Mouse (Mus musculus): Measurements from ENCODE around the gene Ncbp3. TPM values are rescaled to one million over a fixed set of nuclear protein-coding genes. Genes with fewer than 3 reads are reported as not detected.

Ncbp3 gene
- polyA plus RNA-seq, 1 experiment from 2014 or later: 3.4 TPM

- Histone ChIP-seq H3K4me3 (ENCODE audit: low read depth, low read length) (no peak overlapping the region), H3K4me2 (replicated peaks; ENCODE audit: low read depth) (no peak overlapping the region), H3K36me3 (ENCODE audit: control insufficient read depth, insufficient read depth) (peaks cover 50% of the 10 kb centered on the region), H3K9ac (ENCODE audit: low read depth, low read length) (no peak overlapping the region), H3K9me3 (ENCODE audit: control insufficient read depth) (no peaks in the 10 kb centered on the region), H3K27ac (ENCODE audit: low read depth, low read length) (no peak overlapping the region), H3K4me1 (replicated peaks; ENCODE audit: control insufficient read depth, insufficient read depth, low read length) (no peaks in the 10 kb centered on the region), H3K27me3 (replicated peaks; ENCODE audit: control insufficient read depth, insufficient read depth, low read length) (no peaks in the 10 kb centered on the region)
- no peak for TF ChIP-seq CTCF (IDR thresholded peaks at IDR 0.05; ENCODE audit: low read depth)
- no peak for ATAC-seq
- 86% methylated on average over 1 of the region's 1 CpGs for WGBS
Observed at GRCm38 (mm10) chr11:73052795-73053194, 5.2 kb downstream of the Ncbp3 start.

DNA sequence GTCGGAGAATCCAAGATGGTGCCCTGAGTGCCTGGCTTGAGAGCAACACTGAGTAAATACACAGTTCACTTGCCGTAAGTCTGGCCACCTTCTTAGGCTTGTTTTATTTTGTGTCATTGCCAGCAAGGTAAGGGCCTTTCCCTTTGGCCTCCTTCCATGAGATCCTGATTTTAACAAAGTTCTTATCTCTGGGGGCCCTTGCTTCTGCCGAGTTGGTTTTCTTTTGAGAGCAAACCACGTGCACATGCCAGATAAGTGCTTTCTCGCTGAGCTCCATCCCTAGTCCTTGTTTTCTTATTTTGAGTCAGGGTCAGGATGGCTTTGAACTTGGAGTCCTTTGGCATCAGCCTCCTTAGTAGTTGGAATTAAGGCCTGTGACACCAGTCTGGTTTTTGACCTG is 10.1 kb downstream of the Ncbp3 start:
- Histone ChIP-seq H3K27me3 (replicated peaks; ENCODE audit: control insufficient read depth, insufficient read depth, low read length) (no peaks in the 10 kb centered on the region), H3K4me3 (ENCODE audit: low read depth, low read length) (no peak overlapping the region), H3K4me1 (replicated peaks; ENCODE audit: control insufficient read depth, insufficient read depth, low read length) (no peaks in the 10 kb centered on the region), H3K36me3 (ENCODE audit: control insufficient read depth, insufficient read depth) (peaks cover 50% of the 10 kb centered on the region), H3K9ac (ENCODE audit: low read depth, low read length) (no peak overlapping the region), H3K4me2 (replicated peaks; ENCODE audit: low read depth) (no peak overlapping the region), H3K27ac (ENCODE audit: low read depth, low read length) (no peak overlapping the region), H3K9me3 (ENCODE audit: control insufficient read depth) (no peaks in the 10 kb centered on the region)
- TF ChIP-seq CTCF (IDR thresholded peaks at IDR 0.05; ENCODE audit: low read depth): no peak
- no peak for ATAC-seq
- 60% methylated on average over 5 of the region's 5 CpGs for WGBS

DNA sequence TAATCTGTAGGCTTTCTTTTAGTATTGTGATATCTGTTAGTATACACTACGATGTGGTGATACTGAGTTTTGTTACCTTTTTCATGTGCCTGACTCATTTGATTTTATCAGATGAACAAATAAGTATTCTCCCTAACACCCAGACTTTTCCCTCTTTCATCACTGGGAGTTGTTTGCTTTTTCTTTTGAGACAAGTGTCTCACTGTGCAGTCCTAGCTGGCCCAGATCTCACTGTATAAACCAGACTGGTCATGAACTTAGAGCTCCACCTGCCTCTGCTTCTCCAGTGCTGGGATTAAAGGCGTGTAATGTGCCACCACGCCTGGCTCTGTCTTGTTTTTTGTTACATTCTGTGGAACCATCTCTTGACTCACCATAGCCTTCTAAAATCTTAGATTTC is 12.0 kb downstream of the Ncbp3 start:
- Histone ChIP-seq H3K9ac (ENCODE audit: low read depth, low read length) (no peak overlapping the region), H3K36me3 (ENCODE audit: control insufficient read depth, insufficient read depth) (peaks cover 43% of the 10 kb centered on the region), H3K4me1 (replicated peaks; ENCODE audit: control insufficient read depth, insufficient read depth, low read length) (no peaks in the 10 kb centered on the region), H3K4me3 (ENCODE audit: low read depth, low read length) (no peak overlapping the region), H3K27ac (ENCODE audit: low read depth, low read length) (no peak overlapping the region), H3K27me3 (replicated peaks; ENCODE audit: control insufficient read depth, insufficient read depth, low read length) (no peaks in the 10 kb centered on the region), H3K9me3 (ENCODE audit: control insufficient read depth) (no peaks in the 10 kb centered on the region), H3K4me2 (replicated peaks; ENCODE audit: low read depth) (no peak overlapping the region)
- ATAC-seq: no peak
- WGBS: 78% methylated on average over 3 of the region's 3 CpGs
- TF ChIP-seq CTCF (IDR thresholded peaks at IDR 0.05; ENCODE audit: low read depth): no peak

GRCm38 (mm10) chr11:73061413-73061812 is 13.8 kb downstream of the Ncbp3 start:
- 91% methylated on average over 3 of the region's 3 CpGs for WGBS
- Histone ChIP-seq H3K9ac (ENCODE audit: low read depth, low read length) (no peak overlapping the region), H3K4me3 (ENCODE audit: low read depth, low read length) (no peak overlapping the region), H3K27me3 (replicated peaks; ENCODE audit: control insufficient read depth, insufficient read depth, low read length) (no peaks in the 10 kb centered on the region), H3K4me2 (replicated peaks; ENCODE audit: low read depth) (no peak overlapping the region), H3K9me3 (ENCODE audit: control insufficient read depth) (no peaks in the 10 kb centered on the region), H3K36me3 (ENCODE audit: control insufficient read depth, insufficient read depth) (peaks cover 41% of the 10 kb centered on the region), H3K27ac (ENCODE audit: low read depth, low read length) (no peak overlapping the region), H3K4me1 (replicated peaks; ENCODE audit: control insufficient read depth, insufficient read depth, low read length) (no peaks in the 10 kb centered on the region)
- TF ChIP-seq CTCF (IDR thresholded peaks at IDR 0.05; ENCODE audit: low read depth): no peak
- ATAC-seq: no peak

DNA sequence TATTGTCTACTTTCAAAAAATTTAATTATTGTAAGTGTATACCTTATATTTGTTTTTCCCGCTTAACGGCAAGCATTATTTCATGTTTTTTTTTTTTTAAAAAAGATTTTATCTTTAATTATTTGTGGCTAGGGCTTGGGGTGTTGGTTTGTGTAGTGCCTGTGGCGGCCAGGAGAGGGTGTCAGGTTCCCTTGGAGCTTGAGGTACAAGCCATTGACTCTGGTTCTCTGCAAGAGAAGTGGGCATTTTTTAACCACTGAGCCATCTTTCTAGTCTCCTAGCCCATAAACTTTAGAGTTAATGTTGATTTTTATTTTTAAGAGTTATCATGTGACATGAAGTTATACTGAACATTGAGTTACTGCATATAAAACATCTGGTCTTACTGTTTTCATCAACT is 24.3 kb downstream of the Ncbp3 start:
- Histone ChIP-seq H3K4me3 (ENCODE audit: low read depth, low read length) (no peak overlapping the region), H3K27me3 (replicated peaks; ENCODE audit: control insufficient read depth, insufficient read depth, low read length) (no peaks in the 10 kb centered on the region), H3K27ac (ENCODE audit: low read depth, low read length) (no peak overlapping the region), H3K9me3 (ENCODE audit: control insufficient read depth) (no peaks in the 10 kb centered on the region), H3K4me1 (replicated peaks; ENCODE audit: control insufficient read depth, insufficient read depth, low read length) (no peaks in the 10 kb centered on the region), H3K4me2 (replicated peaks; ENCODE audit: low read depth) (no peak overlapping the region), H3K36me3 (ENCODE audit: control insufficient read depth, insufficient read depth) (peaks cover 82% of the 10 kb centered on the region), H3K9ac (ENCODE audit: low read depth, low read length) (no peak overlapping the region)
- no peak for ATAC-seq
- peak; percentile 70 for TF ChIP-seq CTCF (IDR thresholded peaks at IDR 0.05; ENCODE audit: low read depth)
- 93% methylated on average over 3 of the region's 3 CpGs for WGBS

GRCm38 (mm10) chr11:73076295-73076694 is 28.7 kb downstream of the Ncbp3 start:
- WGBS: 84% methylated on average over 4 of the region's 4 CpGs
- no peak for ATAC-seq

GRCm38 (mm10) chr11:73076733-73077132 is 29.1 kb downstream of the Ncbp3 start:
- no peak for ATAC-seq
- H3K27ac ChIP-seq (ENCODE audit: low read depth, low read length): no peak overlapping the region
- H3K9me3 ChIP-seq (ENCODE audit: control insufficient read depth): no peaks in the 10 kb centered on the region
- H3K36me3 ChIP-seq (ENCODE audit: control insufficient read depth, insufficient read depth): peaks cover 69% of the 10 kb centered on the region
- H3K4me3 ChIP-seq (ENCODE audit: low read depth, low read length): no peak overlapping the region
- TF ChIP-seq CTCF (IDR thresholded peaks at IDR 0.05; ENCODE audit: low read depth): no peak
- no peaks in the 10 kb centered on the region for H3K4me1 ChIP-seq (replicated peaks; ENCODE audit: control insufficient read depth, insufficient read depth, low read length)
- WGBS: 69% methylated on average over 4 of the region's 4 CpGs
- H3K27me3 ChIP-seq (replicated peaks; ENCODE audit: control insufficient read depth, insufficient read depth, low read length): no peaks in the 10 kb centered on the region
- no peak overlapping the region for H3K4me2 ChIP-seq (replicated peaks; ENCODE audit: low read depth)
- H3K9ac ChIP-seq (ENCODE audit: low read depth, low read length): no peak overlapping the region

More at GRCm38 (mm10) chr11:73076295-73076694, 28.7 kb downstream of the Ncbp3 start:
- no peak for TF ChIP-seq CTCF (IDR thresholded peaks at IDR 0.05; ENCODE audit: low read depth)
- no peak overlapping the region for H3K27ac ChIP-seq (ENCODE audit: low read depth, low read length)
- H3K4me3 ChIP-seq (ENCODE audit: low read depth, low read length): no peak overlapping the region
- no peaks in the 10 kb centered on the region for H3K27me3 ChIP-seq (replicated peaks; ENCODE audit: control insufficient read depth, insufficient read depth, low read length)
- no peaks in the 10 kb centered on the region for H3K4me1 ChIP-seq (replicated peaks; ENCODE audit: control insufficient read depth, insufficient read depth, low read length)
- H3K9me3 ChIP-seq (ENCODE audit: control insufficient read depth): no peaks in the 10 kb centered on the region
- H3K4me2 ChIP-seq (replicated peaks; ENCODE audit: low read depth): no peak overlapping the region
- no peak overlapping the region for H3K9ac ChIP-seq (ENCODE audit: low read depth, low read length)
- peaks cover 69% of the 10 kb centered on the region for H3K36me3 ChIP-seq (ENCODE audit: control insufficient read depth, insufficient read depth)

Data from intestine, postnatal 0 days (tissue).